Mouse (Mus musculus) neural tube, embryonic 14.5 days (tissue): ENCODE results near the gene Pgm5. TPM values are rescaled to one million over a fixed set of nuclear protein-coding genes. Genes with fewer than 3 reads are reported as not detected.

ENCODE experiments used
- ATAC-seq: fragments of 200-750 bp; cut with Nextera tagmentation; 2 replicates; pipeline ENCODE4 v1.8.0; 2017; ENCODE audit warnings: low read depth, mild to moderate bottlenecking, moderate TSS enrichment, moderate library complexity
- H3K27ac ChIP-seq: fragments of 300-500 bp; sonication (generic); 2 replicates; pipeline ENCODE4 v1.5.1; 2014; ENCODE audit warnings: low read depth, mild to moderate bottlenecking, control low read depth, low read length, moderate library complexity, mixed read lengths
- H3K27me3 ChIP-seq: fragments of 300-500 bp; sonication (generic); 2 replicates; pipeline ENCODE4 v1.6.1; 2014; ENCODE audit warnings: low read length; ENCODE audit not compliant: control insufficient read depth, insufficient read depth
- H3K36me3 ChIP-seq: fragments of 300-500 bp; sonication (generic); 2 replicates; pipeline ENCODE4 v1.6.1; 2014; ENCODE audit warnings: low read length, mixed read lengths; ENCODE audit not compliant: control insufficient read depth, insufficient read depth
- H3K4me1 ChIP-seq: fragments of 300-500 bp; sonication (generic); 2 replicates; pipeline ENCODE4 v1.6.1; 2014; ENCODE audit warnings: low read length; ENCODE audit not compliant: control insufficient read depth, insufficient read depth
- H3K4me2 ChIP-seq: fragments of 300-500 bp; sonication (generic); 2 replicates; pipeline ENCODE4 v1.6.1; 2014; ENCODE audit warnings: mild to moderate bottlenecking, low read depth, low read length, control low read depth
- H3K4me3 ChIP-seq: fragments of 300-500 bp; sonication (generic); 2 replicates; pipeline ENCODE4 v1.5.1; 2014; ENCODE audit warnings: low read depth, low read length, control low read depth, mixed read lengths
- H3K9ac ChIP-seq: fragments of 300-500 bp; sonication (generic); replicated peaks from 2 replicates; pipeline ENCODE4 v1.6.1; 2014; ENCODE audit warnings: low read depth, mild to moderate bottlenecking, control low read depth, low read length, mixed read lengths
- H3K9me3 ChIP-seq: fragments of 300-500 bp; sonication (generic); 2 replicates; pipeline ENCODE4 v1.6.1; 2016; ENCODE audit warnings: low read length; ENCODE audit not compliant: control insufficient read depth
- WGBS: fragments of 180-500 bp; shearing (Covaris S2); extraction: QIAGEN DNeasy Blood & Tissue Kit; methylation state at CpG from one replicate; pipeline ENCODE4 v1.1.7; 2014; 5-methylcytosine and 5-hydroxymethylcytosine counted together
- polyA plus RNA-seq: library from polyadenylated mRNA; unstranded; fragments of >200 nt; fragmentation: Nextera tagmentation; extraction: Ambion mirVana; gene quantifications from 2 replicates; pipeline ENCODE4 v1.2.1, GENCODE M21; 2014

Gene Pgm5
- polyA plus RNA-seq, 1 experiment from 2014 or later: 3.4 TPM

- Histone ChIP-seq H3K9ac (no peak overlapping the region), H3K4me3 (no peak overlapping the region), H3K4me1 (no peaks in the 10 kb centered on the region), H3K4me2 (no peak overlapping the region), H3K36me3 (no peaks in the 10 kb centered on the region), H3K27me3 (no peaks in the 10 kb centered on the region), H3K9me3 (no peaks in the 10 kb centered on the region), H3K27ac (no peak overlapping the region)
- no peak for ATAC-seq
- WGBS: 90% methylated on average over 4 of the region's 4 CpGs
Observed at GRCm38 (mm10) chr19:24824517-24824916, 37.1 kb downstream of the Pgm5 start.

DNA sequence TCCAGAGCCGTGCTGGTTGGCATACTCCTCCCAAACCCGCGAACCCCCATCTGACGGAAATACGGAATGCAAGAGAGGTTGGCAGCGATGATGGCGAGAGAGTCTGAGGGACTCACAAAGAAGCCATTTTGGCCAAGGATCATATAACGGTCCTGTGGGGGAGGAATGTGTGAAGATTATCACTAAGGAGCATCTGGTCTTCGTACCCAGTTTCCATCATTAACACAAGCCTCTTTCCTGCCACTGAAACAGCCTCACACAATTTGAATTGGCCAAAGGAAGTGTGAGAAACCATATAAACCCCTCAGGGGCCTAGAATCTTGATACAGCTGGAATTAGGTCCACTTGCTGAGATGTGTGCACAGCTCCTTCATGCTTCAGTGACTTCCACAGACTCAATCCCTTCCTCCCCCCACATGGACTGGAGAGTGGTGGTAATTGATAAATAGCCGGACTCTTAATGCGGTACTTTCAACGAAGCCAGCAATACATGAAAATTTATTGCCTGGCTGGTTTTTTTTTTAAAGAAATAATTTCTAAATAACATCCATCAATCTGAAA lies 45.9 kb downstream of the Pgm5 start:
- ATAC-seq: no peak
- H3K27me3 ChIP-seq: no peaks in the 10 kb centered on the region
- no peak overlapping the region for H3K27ac ChIP-seq

GRCm38 (mm10) chr19:24812861-24813293 lies 48.8 kb downstream of the Pgm5 start:
- 26% methylated on average over 8 of the region's 8 CpGs for WGBS

More for the DNA sequence above, 45.9 kb downstream of the Pgm5 start:
- no peak overlapping the region for H3K4me3 ChIP-seq
- H3K36me3 ChIP-seq: no peaks in the 10 kb centered on the region
- WGBS: 63% methylated on average over 12 of the region's 12 CpGs
- H3K9ac ChIP-seq: no peak overlapping the region
- no peak overlapping the region for H3K4me2 ChIP-seq
- no peaks in the 10 kb centered on the region for H3K4me1 ChIP-seq
- H3K9me3 ChIP-seq: no peaks in the 10 kb centered on the region

DNA sequence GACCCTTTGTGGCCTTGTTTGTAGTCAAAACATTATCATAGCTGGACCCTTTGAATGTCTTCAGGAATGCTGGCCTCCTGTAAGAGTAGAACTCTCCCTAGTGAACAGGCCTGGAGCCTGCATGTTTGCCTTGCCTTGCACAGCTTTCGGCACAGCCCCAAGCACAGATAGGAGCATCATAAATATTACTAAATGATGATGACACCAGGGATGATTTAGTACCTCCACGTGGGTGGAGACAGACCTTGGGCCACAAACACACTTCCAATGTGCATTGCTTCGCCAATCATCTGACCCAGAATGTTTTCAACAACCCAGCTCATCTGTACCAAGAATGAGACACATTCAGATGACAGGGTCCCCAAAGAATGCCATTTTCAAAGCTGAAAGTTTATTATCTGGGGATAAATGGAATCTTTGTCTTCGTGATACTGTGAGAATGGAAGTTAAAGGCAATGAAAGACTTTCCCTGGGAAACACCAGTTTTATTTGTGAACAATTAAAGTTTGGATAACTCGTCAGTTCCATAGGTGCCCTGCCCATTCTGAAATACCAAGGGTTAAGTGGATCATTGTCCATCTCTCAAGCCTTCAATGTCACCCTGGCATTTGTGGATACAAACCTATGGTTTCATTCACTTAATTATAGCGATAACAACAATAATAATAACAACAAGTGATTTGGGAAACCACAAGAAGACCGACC lies 49.4 kb downstream of the Pgm5 start:
- no peak overlapping the region for H3K4me2 ChIP-seq
- 35% methylated on average over 7 of the region's 7 CpGs for WGBS
- no peaks in the 10 kb centered on the region for H3K9me3 ChIP-seq
- H3K27me3 ChIP-seq: no peaks in the 10 kb centered on the region
- H3K4me1 ChIP-seq: no peaks in the 10 kb centered on the region
- H3K27ac ChIP-seq: no peak overlapping the region
- no peak overlapping the region for H3K9ac ChIP-seq
- no peaks in the 10 kb centered on the region for H3K36me3 ChIP-seq
- no peak for ATAC-seq
- no peak overlapping the region for H3K4me3 ChIP-seq

More at GRCm38 (mm10) chr19:24812861-24813293, 48.8 kb downstream of the Pgm5 start:
- ATAC-seq: peak; percentile 58; the same call in 1 of the 2 replicates
- H3K9me3 ChIP-seq: no peaks in the 10 kb centered on the region
- H3K36me3 ChIP-seq: no peaks in the 10 kb centered on the region
- no peak overlapping the region for H3K27ac ChIP-seq
- no peaks in the 10 kb centered on the region for H3K4me1 ChIP-seq
- H3K27me3 ChIP-seq: no peaks in the 10 kb centered on the region
- H3K4me2 ChIP-seq: no peak overlapping the region
- H3K9ac ChIP-seq: no peak overlapping the region
- H3K4me3 ChIP-seq: no peak overlapping the region

GRCm38 (mm10) chr19:24811451-24811850 lies 50.2 kb downstream of the Pgm5 start:
- H3K36me3 ChIP-seq: no peaks in the 10 kb centered on the region
- no peak overlapping the region for H3K27ac ChIP-seq
- no peaks in the 10 kb centered on the region for H3K4me1 ChIP-seq
- no peaks in the 10 kb centered on the region for H3K27me3 ChIP-seq
- ATAC-seq: no peak
- no peak overlapping the region for H3K4me2 ChIP-seq
- WGBS: 73% methylated on average over 10 of the region's 10 CpGs
- H3K4me3 ChIP-seq: no peak overlapping the region
- H3K9me3 ChIP-seq: no peaks in the 10 kb centered on the region
- no peak overlapping the region for H3K9ac ChIP-seq

GRCm38 (mm10) chr19:24806013-24806412 lies 55.6 kb downstream of the Pgm5 start:
- ATAC-seq: no peak
- no peaks in the 10 kb centered on the region for H3K27me3 ChIP-seq
- no peaks in the 10 kb centered on the region for H3K4me1 ChIP-seq

GRCm38 (mm10) chr19:24797606-24798005 lies 64.0 kb downstream of the Pgm5 start:
- no peak for ATAC-seq
- Histone ChIP-seq H3K27ac (no peak overlapping the region), H3K36me3 (no peaks in the 10 kb centered on the region), H3K9me3 (no peaks in the 10 kb centered on the region), H3K4me3 (no peak overlapping the region), H3K4me2 (no peak overlapping the region), H3K27me3 (no peaks in the 10 kb centered on the region), H3K4me1 (no peaks in the 10 kb centered on the region), H3K9ac (no peak overlapping the region)
- WGBS: 80% methylated on average over 9 of the region's 9 CpGs

More at GRCm38 (mm10) chr19:24806013-24806412, 55.6 kb downstream of the Pgm5 start:
- WGBS: 89% methylated on average over 3 of the region's 3 CpGs
- H3K36me3 ChIP-seq: no peaks in the 10 kb centered on the region
- H3K4me2 ChIP-seq: no peak overlapping the region
- no peak overlapping the region for H3K9ac ChIP-seq
- no peak overlapping the region for H3K27ac ChIP-seq
- H3K9me3 ChIP-seq: no peaks in the 10 kb centered on the region
- no peak overlapping the region for H3K4me3 ChIP-seq

- no peaks in the 10 kb centered on the region for H3K9me3 ChIP-seq
- no peaks in the 10 kb centered on the region for H3K27me3 ChIP-seq
- H3K27ac ChIP-seq: no peak overlapping the region
- H3K4me2 ChIP-seq: no peak overlapping the region
- H3K36me3 ChIP-seq: no peaks in the 10 kb centered on the region
- H3K9ac ChIP-seq: no peak overlapping the region
- H3K4me3 ChIP-seq: no peak overlapping the region
- H3K4me1 ChIP-seq: no peaks in the 10 kb centered on the region
- 81% methylated on average over 6 of the region's 6 CpGs for WGBS
- no peak for ATAC-seq
Observed at GRCm38 (mm10) chr19:24794350-24794749, 67.3 kb downstream of the Pgm5 start.

DNA sequence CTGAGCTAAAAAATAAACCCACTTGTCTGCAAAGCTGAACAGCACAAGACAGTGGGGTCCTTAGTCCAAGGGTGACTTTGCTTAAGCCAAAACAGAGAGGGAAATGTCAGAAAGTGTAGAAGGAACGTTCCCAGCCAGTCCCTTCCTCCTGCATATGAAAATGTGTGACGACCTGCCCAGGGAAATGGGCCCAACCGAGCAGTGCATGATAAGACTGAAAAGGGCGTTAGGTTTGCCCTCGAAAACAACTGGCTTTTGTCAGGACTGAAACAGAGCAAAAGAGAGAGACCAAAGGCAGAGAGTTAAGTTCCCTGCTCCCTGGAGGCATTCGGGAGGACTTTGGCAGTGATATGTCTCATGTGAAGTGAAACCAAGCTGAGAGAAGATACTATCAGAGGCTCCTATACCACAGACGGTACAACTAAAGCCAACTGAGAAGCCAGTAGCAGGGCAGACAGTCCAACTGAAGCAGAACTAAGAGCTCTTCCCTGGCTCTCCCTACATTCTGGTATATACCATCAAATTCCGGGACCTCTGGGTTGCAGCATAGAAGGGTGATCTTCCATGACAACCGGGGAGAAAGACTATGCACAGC lies 68.0 kb downstream of the Pgm5 start:
- no peak overlapping the region for H3K4me2 ChIP-seq
- no peaks in the 10 kb centered on the region for H3K36me3 ChIP-seq
- no peak overlapping the region for H3K27ac ChIP-seq
- no peaks in the 10 kb centered on the region for H3K27me3 ChIP-seq
- no peak overlapping the region for H3K9ac ChIP-seq
- no peak for ATAC-seq
- no peak overlapping the region for H3K4me3 ChIP-seq
- WGBS: 82% methylated on average over 9 of the region's 9 CpGs
- H3K4me1 ChIP-seq: no peaks in the 10 kb centered on the region
- no peaks in the 10 kb centered on the region for H3K9me3 ChIP-seq
